Mouse (Mus musculus) cerebellum, adult 9-11 months (tissue): ENCODE results near the gene Fam189b.
A peak's percentile ranks its signal among the peaks of the same experiment; 100 is the strongest.

Experiments
- DNase-seq: peaks from one replicate; pipeline ENCODE4 v3.0.0; 2022

Gene Fam189b

GRCm38 (mm10) chr3:89230561-89230960, 47.6 kb downstream of the Fam189b start:
- no peak for DNase-seq

- DNase-seq = no peak
These were observed 48.4 kb downstream of the Fam189b start for GRCm38 (mm10) chr3:89231345-89231744.

GRCm38 (mm10) chr3:89231772-89232275, 48.9 kb downstream of the Fam189b start:
- no peak for DNase-seq

GRCm38 (mm10) chr3:89232614-89233013, 49.7 kb downstream of the Fam189b start:
- no peak for DNase-seq

GRCm38 (mm10) chr3:89233562-89234110, 50.7 kb downstream of the Fam189b start:
- DNase-seq = peak; percentile 31

GRCm38 (mm10) chr3:89236516-89236915, 53.6 kb downstream of the Fam189b start:
- no peak for DNase-seq

DNA sequence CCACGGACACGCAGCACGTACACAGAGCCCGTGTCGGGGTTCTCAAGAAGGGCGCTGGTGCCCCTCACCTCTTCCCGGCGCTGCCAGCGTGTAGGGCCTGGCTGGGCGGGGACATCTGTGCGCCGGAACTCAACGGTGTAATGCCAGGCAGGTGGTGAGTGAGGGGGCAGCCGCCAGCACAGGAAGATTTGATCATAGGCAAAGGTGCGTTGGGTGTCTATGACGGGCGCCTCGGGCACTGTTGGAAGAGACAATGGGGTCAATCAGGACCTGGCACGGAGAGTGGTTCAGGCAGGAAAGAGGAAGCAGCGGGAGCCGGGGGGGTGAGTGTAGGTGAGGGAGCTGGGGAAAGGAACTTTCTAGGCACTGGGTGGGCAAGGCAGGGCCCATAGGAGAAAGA, 54.7 kb downstream of the Fam189b start:
- no peak for DNase-seq

DNA sequence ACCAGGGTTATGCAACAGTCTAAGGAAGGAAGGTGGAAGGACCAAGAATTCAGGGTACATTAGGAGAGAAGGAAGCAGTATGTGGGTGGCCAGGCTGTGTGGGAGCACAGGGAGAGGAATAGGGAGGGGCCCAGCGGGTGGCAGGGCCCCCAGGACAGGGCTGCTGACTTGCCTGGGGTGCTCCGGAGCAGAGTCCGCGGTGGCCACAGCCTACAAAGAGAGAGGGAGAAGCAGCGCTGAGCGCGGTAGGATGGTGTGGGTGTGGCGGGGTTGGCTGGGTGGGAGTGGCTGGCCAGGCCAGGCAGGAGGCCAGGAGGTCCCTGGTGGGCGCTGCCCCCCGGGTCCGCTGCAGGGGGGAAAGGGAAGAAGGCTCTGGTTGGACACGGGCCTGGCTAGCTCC, 55.6 kb downstream of the Fam189b start:
- DNase-seq = no peak
